Mouse (Mus musculus) CH12.LX (cell line): ENCODE measurements around the gene Clasp2. TPM values are rescaled to one million over a fixed set of nuclear protein-coding genes. Genes with fewer than 3 reads are reported as not detected.

ENCODE experiments used
- DNase-seq: peaks from one replicate; pipeline ENCODE4 v3.0.0-alpha.2; 2013; ENCODE audit errors: extremely low read depth
- H3K27ac ChIP-seq: 2 replicates; pipeline ENCODE4 v1.5.1; 2012; ENCODE audit warnings: low read depth, mild to moderate bottlenecking, control low read depth, moderate library complexity; ENCODE audit not compliant: insufficient read depth
- H3K27me3 ChIP-seq: replicated peaks from 2 replicates; pipeline ENCODE3; 2012; ENCODE audit warnings: inconsistent platforms
- H3K36me3 ChIP-seq, 2 experiments: replicated peaks in 1 of 2; 2 replicates each; pipeline versions ENCODE3 to v1.6.1; 2012; ENCODE audit warnings: inconsistent platforms in 1 of 2, low read length in 1 of 2, mild to moderate bottlenecking in 1 of 2, mixed read lengths in 1 of 2, moderate library complexity in 1 of 2; ENCODE audit not compliant: control insufficient read depth in 1 of 2, insufficient read depth in 1 of 2
- H3K4me1 ChIP-seq, 2 experiments: 2 replicates each; pipeline ENCODE4 v1.6.1; 2012; ENCODE audit warnings: inconsistent platforms in 1 of 2, moderate library complexity in 1 of 2; ENCODE audit not compliant: insufficient read depth in 2 of 2, control insufficient read depth in 1 of 2
- H3K4me2 ChIP-seq: 2 replicates; pipeline ENCODE4 v1.6.1; 2012; ENCODE audit warnings: low read depth, mild to moderate bottlenecking, control low read depth; ENCODE audit not compliant: poor library complexity, insufficient read depth, severe bottlenecking
- H3K4me3 ChIP-seq, 3 experiments: fragments of 150-350 bp in 1 of 3; sonication (generic) in 1 of 3; replicated peaks in 1 of 3; 2 replicates each; pipeline versions ENCODE3 to v1.5.1; 2011 to 2012; ENCODE audit warnings: low read depth in 2 of 3, low read length in 2 of 3, mild to moderate bottlenecking in 2 of 3, moderate library complexity in 2 of 3, control low read depth in 1 of 3, improper control_type of control experiment in 1 of 3, inconsistent platforms in 1 of 3, mixed read lengths in 1 of 3; ENCODE audit not compliant: poor library complexity in 1 of 3
- H3K79me2 ChIP-seq: replicated peaks from 2 replicates; pipeline ENCODE4 v1.6.1; 2012; ENCODE audit warnings: mild to moderate bottlenecking, moderate library complexity; ENCODE audit not compliant: control insufficient read depth, poor library complexity, insufficient read depth, severe bottlenecking; ENCODE audit errors: extremely low read depth
- H3K9ac ChIP-seq: 2 replicates; pipeline ENCODE4 v1.6.1; 2012; ENCODE audit warnings: low read depth, mild to moderate bottlenecking, control low read depth, moderate library complexity; ENCODE audit not compliant: insufficient read depth
- H3K9me3 ChIP-seq: replicated peaks from 2 replicates; pipeline ENCODE3; 2012; ENCODE audit warnings: low read length, inconsistent platforms, mixed read lengths
- BHLHE40 ChIP-seq: IDR thresholded peaks from 2 replicates; pipeline ENCODE4 v1.6.1; 2011; ENCODE audit warnings: mild to moderate bottlenecking, low read depth, low read length, improper control_type of control experiment
- CHD2 ChIP-seq: IDR thresholded peaks from 2 replicates; pipeline ENCODE4 v1.6.1; 2011; ENCODE audit warnings: low read length, improper control_type of control experiment
- CTCF ChIP-seq, 2 experiments: IDR thresholded peaks in 1 of 2; conservative IDR thresholded peaks in 1 of 2; 2 replicates each; pipeline ENCODE4 v1.5.1; 2011 to 2012; ENCODE audit warnings: low read depth in 2 of 2, low read length in 2 of 2, improper control_type of control experiment in 1 of 2, inconsistent platforms in 1 of 2, mild to moderate bottlenecking in 1 of 2, moderate library complexity in 1 of 2
- E2F4 ChIP-seq: IDR thresholded peaks from 2 replicates; pipeline ENCODE4 v1.6.1; 2011; ENCODE audit warnings: low read depth, low read length, improper control_type of control experiment; ENCODE audit not compliant: insufficient replicate concordance
- EP300 ChIP-seq: IDR thresholded peaks from 2 replicates; pipeline ENCODE4 v1.6.1; 2011; ENCODE audit warnings: low read length, improper control_type of control experiment
- ETS1 ChIP-seq: conservative IDR thresholded peaks from 2 replicates; pipeline ENCODE4 v1.6.1; 2012; ENCODE audit warnings: low read depth, mild to moderate bottlenecking, inconsistent platforms, low read length, improper control_type of control experiment, moderate library complexity
- HCFC1 ChIP-seq: IDR thresholded peaks from 2 replicates; pipeline ENCODE4 v1.6.1; 2012; ENCODE audit warnings: low read depth, mild to moderate bottlenecking, inconsistent platforms, low read length, improper control_type of control experiment
- IRF4 ChIP-seq: IDR thresholded peaks from 2 replicates; pipeline ENCODE4 v1.6.1; 2014; ENCODE audit warnings: low read depth, mild to moderate bottlenecking, inconsistent platforms, low read length, improper control_type of control experiment
- JUND ChIP-seq: conservative IDR thresholded peaks from 2 replicates; pipeline ENCODE4 v1.6.1; 2011; ENCODE audit warnings: low read depth, low read length, improper control_type of control experiment
- KAT2A ChIP-seq: IDR thresholded peaks from 2 replicates; pipeline ENCODE4 v1.6.1; 2012; ENCODE audit warnings: low read length, improper control_type of control experiment, inconsistent platforms; ENCODE audit not compliant: insufficient replicate concordance
- MAFK ChIP-seq: IDR thresholded peaks from 2 replicates; pipeline ENCODE4 v1.6.1; 2011; ENCODE audit warnings: low read length, improper control_type of control experiment; ENCODE audit not compliant: insufficient replicate concordance
- MAX ChIP-seq: IDR thresholded peaks from 2 replicates; pipeline ENCODE4 v1.6.1; 2011; ENCODE audit warnings: low read length, improper control_type of control experiment
- MAZ ChIP-seq: IDR thresholded peaks from 2 replicates; pipeline ENCODE4 v1.6.1; 2012; ENCODE audit warnings: low read depth, mild to moderate bottlenecking, inconsistent platforms, low read length, improper control_type of control experiment, moderate library complexity
- MEF2A ChIP-seq: IDR thresholded peaks from 2 replicates; pipeline ENCODE4 v1.6.1; 2014; ENCODE audit warnings: low read depth, mild to moderate bottlenecking, inconsistent platforms, low read length, improper control_type of control experiment, borderline replicate concordance
- MYC ChIP-seq: IDR thresholded peaks from 2 replicates; pipeline ENCODE4 v1.6.1; 2011; ENCODE audit warnings: low read depth, mild to moderate bottlenecking, improper control_type of control experiment, low read length
- POLR2AphosphoS2 ChIP-seq: IDR thresholded peaks from 2 replicates; pipeline ENCODE4 v1.6.1; 2011; ENCODE audit warnings: low read depth, low read length, improper control_type of control experiment
- RAD21 ChIP-seq: IDR thresholded peaks from 2 replicates; pipeline ENCODE4 v1.6.1; 2011; ENCODE audit warnings: low read depth, mild to moderate bottlenecking, low read length, improper control_type of control experiment, moderate library complexity
- SIN3A ChIP-seq: IDR thresholded peaks from 2 replicates; pipeline ENCODE4 v1.6.1; 2012; ENCODE audit warnings: low read length, improper control_type of control experiment, inconsistent platforms
- TBP ChIP-seq: conservative IDR thresholded peaks from 2 replicates; pipeline ENCODE4 v1.6.1; 2011; ENCODE audit warnings: low read depth, low read length, improper control_type of control experiment
- UBTF ChIP-seq: IDR thresholded peaks from 2 replicates; pipeline ENCODE4 v1.6.1; 2012; ENCODE audit warnings: low read depth, mild to moderate bottlenecking, inconsistent platforms, low read length, improper control_type of control experiment, moderate library complexity
- USF1 ChIP-seq: IDR thresholded peaks from 2 replicates; pipeline ENCODE4 v1.6.1; 2014; ENCODE audit warnings: low read depth, mild to moderate bottlenecking, inconsistent platforms, low read length, improper control_type of control experiment
- ZC3H11A ChIP-seq: IDR thresholded peaks from 2 replicates; pipeline ENCODE4 v1.6.1; 2012; ENCODE audit warnings: low read depth, mild to moderate bottlenecking, inconsistent platforms, low read length, improper control_type of control experiment
- ZKSCAN1 ChIP-seq: IDR thresholded peaks from 2 replicates; pipeline ENCODE4 v1.6.1; 2012; ENCODE audit warnings: low read depth, inconsistent platforms, low read length, improper control_type of control experiment, borderline replicate concordance
- ZNF384 ChIP-seq: IDR thresholded peaks from 2 replicates; pipeline ENCODE4 v1.6.1; 2012; ENCODE audit warnings: low read depth, low read length, improper control_type of control experiment, inconsistent platforms
- dilution Hi-C: fragments of 300-500 bp; cut with MboI; formaldehyde crosslinking; loops from 2 replicates; pipeline ENCODE4 v1.14.3; 2020; ENCODE audit warnings: low sequenced_read_pairs; ENCODE audit not compliant: extremely low pct_unique_long_range_greater_than_20kb, extremely low pct_ligation_motif_present
- in situ Hi-C: fragments of 300-500 bp; cut with MboI; formaldehyde crosslinking; loops from 3 replicates; pipeline ENCODE4 v1.14.3; 2019; ENCODE audit warnings: low sequenced_read_pairs, low pct_ligation_motif_present, low pct_unique_long_range_greater_than_20kb, mixed read lengths
- polyA plus RNA-seq: library from polyadenylated mRNA; unstranded; fragments of >175 nt; gene quantifications from 2 replicates; pipeline ENCODE4 v1.2.1, GENCODE M21; 2012; ENCODE audit warnings: low read depth; ENCODE audit not compliant: insufficient read length
- total RNA-seq, 2 experiments: library from RNA; depleted of rRNA; stranded (reverse); fragments of 300-350 nt in 1 of 2; fragments of >200 nt in 1 of 2; gene quantifications; 2 replicates each; pipeline ENCODE4 v1.2.3; 2012 to 2014

The Clasp2 gene
- total and polyA plus RNA-seq, 3 experiments: 23.9 to 32.4 (median 27.0) TPM

DNA sequence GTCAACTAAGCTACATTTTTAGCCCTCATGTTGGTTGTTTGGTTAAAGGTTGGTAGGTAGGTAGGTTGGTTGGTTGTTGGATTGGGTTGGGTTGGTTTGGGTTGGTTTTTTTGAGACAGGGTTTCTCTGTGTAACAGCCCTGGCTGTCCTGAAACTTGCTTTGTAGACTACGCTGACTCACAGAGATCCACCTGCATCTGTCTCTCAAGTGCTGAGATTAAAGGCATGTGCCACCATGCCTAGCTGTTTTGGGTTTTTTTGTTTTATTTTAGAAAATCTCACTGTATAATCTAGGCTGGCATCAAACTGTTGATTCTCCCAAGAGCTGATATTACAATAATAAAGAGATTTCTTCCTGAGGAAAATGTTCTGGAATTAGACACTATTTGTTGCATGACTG is 202.1 kb downstream of the Clasp2 start:
- Histone ChIP-seq H3K27me3 (no peaks in the 10 kb centered on the region), H3K79me2 (peaks cover 65% of the 10 kb centered on the region), H3K4me1 (peaks cover 0 to 32% of the 10 kb centered on the region in 2 experiments; a peak in 2 of 4 replicates), H3K9me3 (no peaks in the 10 kb centered on the region), H3K4me2 (no peak overlapping the region), H3K9ac (no peak overlapping the region), H3K36me3 (peaks cover 20 to 74% of the 10 kb centered on the region in 2 experiments), H3K27ac (no peak overlapping the region), H3K4me3 (no peak overlapping the region)
- dilution Hi-C loops (no loop called here), in situ Hi-C loops (no loop called here)
- no peak for DNase-seq
- TF ChIP-seq POLR2AphosphoS2: no peak
- no peak for TF ChIP-seq ETS1
- no peak for TF ChIP-seq SIN3A
- TF ChIP-seq TBP: no peak
- no peak for TF ChIP-seq MAZ
- TF ChIP-seq CTCF (conservative IDR thresholded peaks at IDR 0.05 in 1 of 2, IDR thresholded peaks at IDR 0.05 in 1 of 2; ENCODE audit: low read depth in 2 of 2, low read length in 2 of 2): no peak
- TF ChIP-seq MAX: no peak
- no peak for TF ChIP-seq E2F4
- TF ChIP-seq USF1: no peak

DNA sequence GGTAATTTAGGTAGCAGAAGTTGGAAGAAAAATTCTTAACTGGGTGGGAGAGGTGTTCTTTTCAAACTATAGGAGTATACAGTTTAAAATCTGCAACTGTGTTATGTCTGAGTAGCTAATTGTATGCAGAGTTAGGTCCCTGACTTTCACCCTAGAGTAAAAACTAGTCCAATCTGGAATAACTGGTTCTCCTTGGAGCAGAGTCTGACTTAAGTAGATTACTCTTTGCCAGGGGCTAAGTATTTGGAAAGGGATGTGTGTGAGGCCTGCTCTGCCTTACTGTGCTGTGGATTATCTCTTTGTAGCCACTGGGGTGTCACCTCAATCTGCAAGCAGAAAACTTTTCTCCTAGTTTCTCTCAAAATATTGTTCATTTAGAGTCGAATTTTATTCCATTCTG is 205.9 kb downstream of the Clasp2 start:
- Histone ChIP-seq H3K79me2 (peaks cover 32% of the 10 kb centered on the region), H3K27me3 (no peaks in the 10 kb centered on the region), H3K9me3 (no peaks in the 10 kb centered on the region), H3K4me1 (peaks cover 0 to 8% of the 10 kb centered on the region in 2 experiments; a peak in 1 of 4 replicates), H3K9ac (no peak overlapping the region), H3K27ac (no peak overlapping the region), H3K4me3 (no peak overlapping the region), H3K36me3 (peaks cover 27 to 77% of the 10 kb centered on the region in 2 experiments), H3K4me2 (no peak overlapping the region)
- DNase-seq: no peak
- in situ Hi-C loops (no loop called here), dilution Hi-C loops (no loop called here)
- TF ChIP-seq TBP: no peak
- TF ChIP-seq BHLHE40: no peak
- no peak for TF ChIP-seq UBTF
- no peak for TF ChIP-seq MEF2A
- no peak for TF ChIP-seq E2F4
- no peak for TF ChIP-seq MAZ
- no peak for TF ChIP-seq USF1
- no peak for TF ChIP-seq MYC
- no peak for TF ChIP-seq EP300
- TF ChIP-seq HCFC1: no peak
- no peak for TF ChIP-seq KAT2A
- no peak for TF ChIP-seq MAFK
- TF ChIP-seq IRF4: no peak
- no peak for TF ChIP-seq JUND
- no peak for TF ChIP-seq CHD2
- no peak for TF ChIP-seq RAD21
- TF ChIP-seq ZKSCAN1: no peak
- no peak for TF ChIP-seq ZNF384
- no peak for TF ChIP-seq MAX
- TF ChIP-seq ZC3H11A: no peak
